Mouse (Mus musculus): ENCODE data around the gene Cachd1. TPM values are rescaled to one million over a fixed set of nuclear protein-coding genes. Genes with fewer than 3 reads are reported as not detected.

Gene Cachd1
- polyA plus RNA-seq, 1 experiment from 2014 or later = 31.1 TPM

DNA sequence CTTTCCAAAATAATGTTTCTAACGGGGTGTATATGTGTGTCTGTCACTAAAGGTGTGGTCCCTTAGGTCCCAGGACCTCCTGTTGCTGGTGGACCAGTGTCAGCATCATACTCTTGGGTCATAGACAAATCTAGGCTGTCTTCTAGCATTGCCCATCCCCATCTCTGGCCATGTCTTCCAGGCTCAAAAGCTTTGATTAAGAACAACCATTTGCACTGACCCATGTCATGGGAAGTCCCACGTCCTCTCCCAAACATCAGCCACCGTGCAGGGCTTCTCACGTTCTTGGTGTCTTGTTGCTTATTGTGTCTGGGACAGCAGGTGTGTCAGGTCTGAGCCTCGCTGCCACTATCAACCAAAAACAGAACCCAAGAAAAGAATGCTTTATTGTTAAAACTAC lies 219.1 kb downstream of the Cachd1 start:
- Histone ChIP-seq H3K4me1 (ENCODE audit: control insufficient read depth, insufficient read depth, low read length) (peaks cover 42% of the 10 kb centered on the region), H3K9me3 (replicated peaks; ENCODE audit: control insufficient read depth, low read length, poor library complexity, severe bottlenecking) (no peaks in the 10 kb centered on the region), H3K4me2 (ENCODE audit: low read length) (no peak overlapping the region), H3K27me3 (ENCODE audit: control insufficient read depth, insufficient read depth, low read depth, low read length) (no peaks in the 10 kb centered on the region), H3K27ac (ENCODE audit: low read length) (no peak overlapping the region; the same call in 1 of the 2 replicates), H3K4me3 (ENCODE audit: low read depth, low read length) (no peak overlapping the region), H3K36me3 (ENCODE audit: control insufficient read depth, insufficient read depth, low read length) (no peaks in the 10 kb centered on the region), H3K9ac (ENCODE audit: low read depth, low read length) (no peak overlapping the region)
- no peak for ATAC-seq
- WGBS = 61% methylated on average over 5 of the region's 5 CpGs

GRCm38 (mm10) chr4:100996060-100996651 lies 219.7 kb downstream of the Cachd1 start:
- peak; percentile 18; the same call in 1 of the 2 replicates for ATAC-seq
- no peaks in the 10 kb centered on the region for H3K36me3 ChIP-seq (ENCODE audit: control insufficient read depth, insufficient read depth, low read length)
- no peak overlapping the region for H3K4me2 ChIP-seq (ENCODE audit: low read length)
- H3K9me3 ChIP-seq (replicated peaks; ENCODE audit: control insufficient read depth, low read length, poor library complexity, severe bottlenecking) = no peaks in the 10 kb centered on the region
- 24% methylated on average over 4 of the region's 4 CpGs for WGBS
- no peak overlapping the region for H3K9ac ChIP-seq (ENCODE audit: low read depth, low read length)
- peaks cover 44% of the 10 kb centered on the region for H3K4me1 ChIP-seq (ENCODE audit: control insufficient read depth, insufficient read depth, low read length)
- H3K4me3 ChIP-seq (ENCODE audit: low read depth, low read length) = no peak overlapping the region
- H3K27me3 ChIP-seq (ENCODE audit: control insufficient read depth, insufficient read depth, low read depth, low read length) = no peaks in the 10 kb centered on the region
- H3K27ac ChIP-seq (ENCODE audit: low read length) = peak overlapping the region; percentile 49; the same call in 1 of the 2 replicates

GRCm38 (mm10) chr4:100998145-100998544 lies 221.7 kb downstream of the Cachd1 start:
- Histone ChIP-seq H3K4me2 (ENCODE audit: low read length) (no peak overlapping the region), H3K9ac (ENCODE audit: low read depth, low read length) (no peak overlapping the region), H3K27me3 (ENCODE audit: control insufficient read depth, insufficient read depth, low read depth, low read length) (no peaks in the 10 kb centered on the region), H3K4me1 (ENCODE audit: control insufficient read depth, insufficient read depth, low read length) (peaks cover 49% of the 10 kb centered on the region), H3K4me3 (ENCODE audit: low read depth, low read length) (no peak overlapping the region), H3K36me3 (ENCODE audit: control insufficient read depth, insufficient read depth, low read length) (peaks cover 3% of the 10 kb centered on the region), H3K27ac (ENCODE audit: low read length) (peak overlapping the region; percentile 54), H3K9me3 (replicated peaks; ENCODE audit: control insufficient read depth, low read length, poor library complexity, severe bottlenecking) (no peaks in the 10 kb centered on the region)
- no peak for ATAC-seq
- 12% methylated on average over 2 of the region's 2 CpGs for WGBS

GRCm38 (mm10) chr4:100998906-100999305 lies 222.4 kb downstream of the Cachd1 start:
- H3K27ac ChIP-seq (ENCODE audit: low read length) = peak overlapping the region; percentile 25
- ATAC-seq = no peak
- no peak overlapping the region for H3K4me2 ChIP-seq (ENCODE audit: low read length)
- H3K4me1 ChIP-seq (ENCODE audit: control insufficient read depth, insufficient read depth, low read length) = peaks cover 45% of the 10 kb centered on the region
- H3K27me3 ChIP-seq (ENCODE audit: control insufficient read depth, insufficient read depth, low read depth, low read length) = no peaks in the 10 kb centered on the region
- WGBS = 83% methylated on average over 8 of the region's 8 CpGs
- H3K4me3 ChIP-seq (ENCODE audit: low read depth, low read length) = no peak overlapping the region
- H3K9ac ChIP-seq (ENCODE audit: low read depth, low read length) = no peak overlapping the region
- H3K9me3 ChIP-seq (replicated peaks; ENCODE audit: control insufficient read depth, low read length, poor library complexity, severe bottlenecking) = no peaks in the 10 kb centered on the region
- peaks cover 5% of the 10 kb centered on the region for H3K36me3 ChIP-seq (ENCODE audit: control insufficient read depth, insufficient read depth, low read length)

GRCm38 (mm10) chr4:101000622-101001021 lies 224.1 kb downstream of the Cachd1 start:
- Histone ChIP-seq H3K27me3 (ENCODE audit: control insufficient read depth, insufficient read depth, low read depth, low read length) (no peaks in the 10 kb centered on the region), H3K27ac (ENCODE audit: low read length) (no peak overlapping the region), H3K4me1 (ENCODE audit: control insufficient read depth, insufficient read depth, low read length) (peaks cover 36% of the 10 kb centered on the region), H3K36me3 (ENCODE audit: control insufficient read depth, insufficient read depth, low read length) (peaks cover 5% of the 10 kb centered on the region), H3K9ac (ENCODE audit: low read depth, low read length) (no peak overlapping the region), H3K4me3 (ENCODE audit: low read depth, low read length) (no peak overlapping the region), H3K4me2 (ENCODE audit: low read length) (no peak overlapping the region), H3K9me3 (replicated peaks; ENCODE audit: control insufficient read depth, low read length, poor library complexity, severe bottlenecking) (no peaks in the 10 kb centered on the region)
- no peak for ATAC-seq
- 90% methylated on average over 3 of the region's 3 CpGs for WGBS

DNA sequence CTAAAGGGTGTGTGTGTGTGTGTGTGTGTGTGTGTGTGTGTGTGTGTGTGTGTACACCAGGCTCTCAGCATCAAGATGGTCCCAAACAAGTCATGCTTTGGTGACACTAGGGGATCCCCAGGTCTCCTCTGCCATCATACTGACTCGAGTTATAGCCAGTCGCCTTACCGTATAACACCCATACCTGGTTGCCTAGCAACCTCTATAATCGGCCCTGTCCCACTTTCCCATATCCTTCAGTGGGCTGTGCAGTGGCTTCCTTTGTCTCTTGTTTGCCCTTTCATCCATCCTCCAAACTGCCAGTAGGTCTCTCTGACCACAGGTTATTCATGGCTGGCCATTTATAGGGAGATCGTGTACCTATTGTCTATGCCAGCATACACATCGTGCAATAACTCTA lies 224.6 kb downstream of the Cachd1 start:
- Histone ChIP-seq H3K9ac (ENCODE audit: low read depth, low read length) (no peak overlapping the region), H3K27ac (ENCODE audit: low read length) (peak overlapping the region; percentile 42; the same call in 1 of the 2 replicates), H3K4me3 (ENCODE audit: low read depth, low read length) (no peak overlapping the region), H3K9me3 (replicated peaks; ENCODE audit: control insufficient read depth, low read length, poor library complexity, severe bottlenecking) (no peaks in the 10 kb centered on the region), H3K36me3 (ENCODE audit: control insufficient read depth, insufficient read depth, low read length) (peaks cover 5% of the 10 kb centered on the region), H3K4me2 (ENCODE audit: low read length) (no peak overlapping the region), H3K27me3 (ENCODE audit: control insufficient read depth, insufficient read depth, low read depth, low read length) (no peaks in the 10 kb centered on the region), H3K4me1 (ENCODE audit: control insufficient read depth, insufficient read depth, low read length) (peaks cover 32% of the 10 kb centered on the region)
- 69% methylated on average over 6 of the region's 6 CpGs for WGBS
- ATAC-seq = peak; percentile 56; the same call in 1 of the 2 replicates

DNA sequence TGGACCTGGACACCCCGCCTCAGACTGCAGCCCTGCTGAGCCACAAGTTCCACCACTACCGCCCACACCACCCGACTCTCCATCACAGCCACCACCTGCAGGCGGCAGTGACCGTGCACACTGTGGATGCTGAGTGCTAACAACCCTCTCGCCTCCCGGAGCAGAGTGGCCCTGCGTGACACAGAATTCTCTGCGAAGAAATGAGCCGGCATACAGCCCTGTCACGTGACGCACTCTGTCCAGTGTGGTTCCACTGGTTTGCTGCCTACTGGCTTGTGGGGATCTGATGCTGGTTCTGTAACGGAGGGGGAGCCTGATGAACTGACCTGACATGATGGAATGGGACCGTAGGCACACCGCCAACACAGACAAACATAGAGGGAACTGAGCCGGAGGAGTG lies 226.5 kb downstream of the Cachd1 start:
- no peak for ATAC-seq
- Histone ChIP-seq H3K9ac (ENCODE audit: low read depth, low read length) (no peak overlapping the region), H3K27ac (ENCODE audit: low read length) (no peak overlapping the region), H3K27me3 (ENCODE audit: control insufficient read depth, insufficient read depth, low read depth, low read length) (no peaks in the 10 kb centered on the region), H3K4me1 (ENCODE audit: control insufficient read depth, insufficient read depth, low read length) (peaks cover 15% of the 10 kb centered on the region), H3K4me2 (ENCODE audit: low read length) (no peak overlapping the region), H3K9me3 (replicated peaks; ENCODE audit: control insufficient read depth, low read length, poor library complexity, severe bottlenecking) (no peaks in the 10 kb centered on the region), H3K36me3 (ENCODE audit: control insufficient read depth, insufficient read depth, low read length) (peaks cover 5% of the 10 kb centered on the region), H3K4me3 (ENCODE audit: low read depth, low read length) (no peak overlapping the region)
- 96% methylated on average over 16 of the region's 16 CpGs for WGBS

- H3K36me3 ChIP-seq (ENCODE audit: control insufficient read depth, insufficient read depth, low read length) = no peaks in the 10 kb centered on the region; the same call in 1 of the 2 replicates
- H3K9me3 ChIP-seq (replicated peaks; ENCODE audit: control insufficient read depth, low read length, poor library complexity, severe bottlenecking) = no peaks in the 10 kb centered on the region
- H3K4me3 ChIP-seq (ENCODE audit: low read depth, low read length) = no peak overlapping the region
- peak; percentile 70; the same call in 1 of the 2 replicates for ATAC-seq
- H3K4me1 ChIP-seq (ENCODE audit: control insufficient read depth, insufficient read depth, low read length) = no peaks in the 10 kb centered on the region
- WGBS = 10% methylated on average over 5 of the region's 5 CpGs
- no peak overlapping the region for H3K9ac ChIP-seq (ENCODE audit: low read depth, low read length)
- no peaks in the 10 kb centered on the region for H3K27me3 ChIP-seq (ENCODE audit: control insufficient read depth, insufficient read depth, low read depth, low read length)
- no peak overlapping the region for H3K27ac ChIP-seq (ENCODE audit: low read length)
- no peak overlapping the region for H3K4me2 ChIP-seq (ENCODE audit: low read length)
Observed at GRCm38 (mm10) chr4:101008362-101008769, 231.9 kb downstream of the Cachd1 start.

GRCm38 (mm10) chr4:101009092-101009491 lies 232.6 kb downstream of the Cachd1 start:
- Histone ChIP-seq H3K4me3 (ENCODE audit: low read depth, low read length) (no peak overlapping the region), H3K27me3 (ENCODE audit: control insufficient read depth, insufficient read depth, low read depth, low read length) (no peaks in the 10 kb centered on the region), H3K9me3 (replicated peaks; ENCODE audit: control insufficient read depth, low read length, poor library complexity, severe bottlenecking) (no peaks in the 10 kb centered on the region), H3K4me2 (ENCODE audit: low read length) (no peak overlapping the region), H3K4me1 (ENCODE audit: control insufficient read depth, insufficient read depth, low read length) (no peaks in the 10 kb centered on the region), H3K36me3 (ENCODE audit: control insufficient read depth, insufficient read depth, low read length) (no peaks in the 10 kb centered on the region), H3K27ac (ENCODE audit: low read length) (no peak overlapping the region), H3K9ac (ENCODE audit: low read depth, low read length) (no peak overlapping the region)
- 57% methylated on average over 4 of the region's 4 CpGs for WGBS
- ATAC-seq = no peak
